Mouse (Mus musculus): ENCODE measurements around the gene Csf3r. TPM values are rescaled to one million over a fixed set of nuclear protein-coding genes. Genes with fewer than 3 reads are reported as not detected.

Csf3r gene
- 0.28 TPM for polyA plus RNA-seq (2015; fragmentation: Illumina TruSeq; extraction: RNeasy Lipid Tissue Mini Kit (QIAGEN cat#74804); ENCODE audit: insufficient read depth, low read depth, low replicate concordance)

GRCm38 (mm10) chr4:126024303-126024900, at the start of gene Csf3r:
Csf3r (plus strand) TSS chr4:126024550.

GRCm38 (mm10) chr4:126046851-126047585, 22.7 kb downstream of the Csf3r start, which contains the start of gene Mrps15:
Mrps15 (plus strand) TSS chr4:126046925.

GRCm38 (mm10) chr4:126058134-126058996, 34.0 kb downstream of the Csf3r start, which contains the start of gene Oscp1:
Oscp1 (plus strand) TSS chr4:126058565.

Other genes with a start within 250 kb of the Csf3r start
- gene Mrps15, start 22.4 kb downstream of the Csf3r start, polyA plus RNA-seq (2015; fragmentation: Illumina TruSeq; extraction: RNeasy Lipid Tissue Mini Kit (QIAGEN cat#74804); ENCODE audit: insufficient read depth, low read depth, low replicate concordance), result 19.4 TPM
- 17.9 TPM for gene Oscp1, start 34.0 kb downstream of the Csf3r start, polyA plus RNA-seq (2015; fragmentation: Illumina TruSeq; extraction: RNeasy Lipid Tissue Mini Kit (QIAGEN cat#74804); ENCODE audit: insufficient read depth, low read depth, low replicate concordance)
- 7.9 TPM for gene Lsm10, start 72.1 kb downstream of the Csf3r start, polyA plus RNA-seq (2015; fragmentation: Illumina TruSeq; extraction: RNeasy Lipid Tissue Mini Kit (QIAGEN cat#74804); ENCODE audit: insufficient read depth, low read depth, low replicate concordance)
- 9.7 TPM for gene Stk40, start 79.4 kb downstream of the Csf3r start, polyA plus RNA-seq (2015; fragmentation: Illumina TruSeq; extraction: RNeasy Lipid Tissue Mini Kit (QIAGEN cat#74804); ENCODE audit: insufficient read depth, low read depth, low replicate concordance)
- 17.3 TPM for gene Eva1b, start 123.2 kb downstream of the Csf3r start, polyA plus RNA-seq (2015; fragmentation: Illumina TruSeq; extraction: RNeasy Lipid Tissue Mini Kit (QIAGEN cat#74804); ENCODE audit: insufficient read depth, low read depth, low replicate concordance)
- 2.9 TPM for gene Sh3d21, start 138.9 kb downstream of the Csf3r start, polyA plus RNA-seq (2015; fragmentation: Illumina TruSeq; extraction: RNeasy Lipid Tissue Mini Kit (QIAGEN cat#74804); ENCODE audit: insufficient read depth, low read depth, low replicate concordance)
- 49.2 TPM for gene Thrap3, start 178.2 kb downstream of the Csf3r start, polyA plus RNA-seq (2015; fragmentation: Illumina TruSeq; extraction: RNeasy Lipid Tissue Mini Kit (QIAGEN cat#74804); ENCODE audit: insufficient read depth, low read depth, low replicate concordance)
- gene Map7d1, start 231.8 kb downstream of the Csf3r start, polyA plus RNA-seq (2015; fragmentation: Illumina TruSeq; extraction: RNeasy Lipid Tissue Mini Kit (QIAGEN cat#74804); ENCODE audit: insufficient read depth, low read depth, low replicate concordance), result 12.6 TPM
- 13.9 TPM for gene Trappc3, start 237.8 kb downstream of the Csf3r start, polyA plus RNA-seq (2015; fragmentation: Illumina TruSeq; extraction: RNeasy Lipid Tissue Mini Kit (QIAGEN cat#74804); ENCODE audit: insufficient read depth, low read depth, low replicate concordance)